Mouse (Mus musculus) NIH3T3 (cell line): ENCODE measurements at regions not wholly inside any gene's neighbourhood (a gene's known extent, or its start where the extent isn't known, plus 50 kb on each side); places are given as distances from the start of the nearest gene placed in this dataset.
A peak's percentile ranks its signal among the peaks of the same experiment; 100 is the strongest.

Source experiments
- DNase-seq: peaks from one replicate; pipeline ENCODE4 v3.0.0-alpha.2; 2012; ENCODE audit warnings: low read depth

GRCm38 (mm10) chr2:118033377-118033776, 78.3 kb upstream of the Thbs1 start:
- DNase-seq, result peak; percentile 24

- no peak for DNase-seq
Measured at GRCm38 (mm10) chr2:118034026-118034425, 77.7 kb upstream of the Thbs1 start.

- DNase-seq, result peak; percentile 14
Measured at GRCm38 (mm10) chr2:118035333-118035732, 76.3 kb upstream of the Thbs1 start.

- DNase-seq, result peak; percentile 97
Measured at GRCm38 (mm10) chr2:118038859-118039818, 72.5 kb upstream of the Thbs1 start.

GRCm38 (mm10) chr2:118039819-118040206, 71.9 kb upstream of the Thbs1 start:
- DNase-seq, result peak; percentile 72

- DNase-seq, result no peak
Measured at GRCm38 (mm10) chr2:118042380-118043055, 69.2 kb upstream of the Thbs1 start.

GRCm38 (mm10) chr2:118044666-118045065, 67.0 kb upstream of the Thbs1 start:
- peak; percentile 30 for DNase-seq

GRCm38 (mm10) chr2:118050326-118050725, 61.4 kb upstream of the Thbs1 start:
- no peak for DNase-seq

- DNase-seq, result no peak
Measured at GRCm38 (mm10) chr2:118051610-118052009, 60.1 kb upstream of the Thbs1 start.

- DNase-seq, result no peak
Measured at GRCm38 (mm10) chr2:118053512-118053911, 58.2 kb upstream of the Thbs1 start.

GRCm38 (mm10) chr2:118058654-118059395, 52.9 kb upstream of the Thbs1 start:
- peak; percentile 71 for DNase-seq

GRCm38 (mm10) chr2:118061291-118061690, 50.4 kb upstream of the Thbs1 start:
- DNase-seq, result peak; percentile 33
